Mouse (Mus musculus) A20 (cell line): ENCODE measurements around the gene Bbs9.
A peak's percentile ranks its signal among the peaks of the same experiment; 100 is the strongest.

Experiments
- DNase-seq: peaks from one replicate; pipeline ENCODE4 v3.0.0-alpha.2; 2011; ENCODE audit warnings: low read depth, low spot score

The Bbs9 gene

DNA sequence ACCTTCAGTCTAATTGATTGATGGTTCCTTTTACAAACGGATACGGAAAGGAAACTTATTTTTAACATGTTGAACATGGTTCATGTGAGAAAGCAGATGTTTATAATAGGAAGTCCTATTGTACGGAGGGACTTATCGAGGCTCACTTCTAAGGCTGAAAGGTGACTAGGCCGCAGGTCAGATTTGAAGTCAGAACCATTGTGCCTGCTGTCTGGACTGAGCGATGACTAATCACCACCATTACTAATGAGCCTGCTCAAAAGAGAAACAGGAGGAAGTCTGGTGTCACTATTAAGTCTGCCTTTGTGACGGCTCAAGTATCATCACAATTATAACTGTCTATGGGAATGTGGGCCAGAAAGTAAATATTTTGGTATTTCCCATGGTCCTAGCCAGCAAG, 325.2 kb downstream of the Bbs9 start:
- DNase-seq: no peak

DNA sequence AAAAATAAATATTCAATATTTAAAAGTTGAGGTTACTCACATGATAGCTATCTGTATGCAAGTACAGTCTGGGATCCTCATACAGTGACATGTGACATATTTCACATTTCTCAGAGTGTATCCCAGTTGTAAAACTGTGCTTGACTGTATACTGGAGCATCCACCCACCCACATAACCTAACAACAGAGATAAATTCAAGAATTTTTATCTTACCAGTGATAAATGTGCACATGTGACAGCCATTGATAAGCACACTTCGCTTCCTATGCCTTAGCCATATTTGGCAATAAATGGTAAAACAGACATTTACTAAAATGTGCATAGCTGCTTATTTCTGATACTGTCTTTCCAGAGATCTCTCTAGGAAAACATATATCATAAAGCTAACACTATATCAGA, 330.5 kb downstream of the Bbs9 start:
- no peak for DNase-seq

DNA sequence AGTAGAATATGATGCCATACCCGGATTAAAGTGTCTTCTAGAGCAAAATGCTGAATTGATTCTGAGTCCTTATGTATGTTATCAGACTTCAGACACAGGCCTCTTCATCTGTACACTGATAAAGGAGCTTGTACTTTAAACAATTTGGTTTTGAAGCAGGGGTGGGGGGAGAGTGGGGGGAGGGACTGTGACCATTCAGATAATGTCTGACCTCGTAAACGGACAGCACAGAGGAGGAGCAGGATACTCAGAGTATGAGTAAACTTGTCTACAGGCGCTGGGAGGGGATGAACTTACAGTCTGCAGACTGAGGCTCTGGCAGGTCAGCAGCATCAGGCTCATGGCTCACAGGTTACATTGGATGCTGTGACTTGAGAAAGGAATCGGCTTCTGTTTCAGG, 331.0 kb downstream of the Bbs9 start:
- no peak for DNase-seq

DNA sequence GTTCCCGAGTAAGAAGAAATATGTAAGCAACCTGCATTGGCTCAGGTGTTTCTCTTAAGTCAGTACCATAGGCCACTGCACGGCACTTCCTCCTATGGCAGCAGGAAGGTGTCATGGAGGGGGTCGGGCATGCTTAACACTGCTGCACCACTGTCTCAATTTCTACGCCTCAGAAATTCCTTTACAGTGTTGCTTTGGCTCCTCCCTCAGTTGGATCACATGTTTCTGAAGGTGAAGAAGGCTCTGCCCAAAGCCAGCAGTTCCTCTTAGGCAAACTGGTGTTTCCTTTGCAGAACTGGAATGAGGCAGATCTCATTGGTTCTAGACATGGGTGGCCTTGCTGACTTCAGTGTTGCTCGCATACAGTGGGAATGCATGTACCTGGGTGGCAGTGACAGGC, 332.2 kb downstream of the Bbs9 start:
- no peak for DNase-seq

DNA sequence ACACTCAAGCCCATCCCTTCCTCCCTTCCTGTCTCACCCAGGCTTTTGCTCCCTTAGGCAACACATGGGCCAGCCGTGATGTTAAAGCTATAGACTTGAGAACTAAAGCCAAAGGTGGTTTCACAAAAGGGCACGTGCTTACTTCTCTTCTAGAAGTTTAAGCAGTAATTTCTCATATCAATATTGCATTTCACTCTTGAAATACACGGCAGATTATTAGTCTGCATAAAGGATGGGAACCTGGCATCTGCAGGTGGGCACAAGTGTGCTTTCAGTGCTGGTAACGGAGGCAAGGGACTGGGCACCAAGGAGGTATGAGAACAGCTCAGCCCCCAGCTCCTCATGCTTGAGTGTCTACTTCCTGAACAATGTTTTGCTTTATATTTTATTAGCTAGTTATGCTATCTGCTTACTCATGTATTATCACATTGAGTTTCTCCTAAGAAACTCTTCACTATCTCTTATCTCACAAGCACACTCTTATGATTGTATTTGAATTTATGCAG, 334.2 kb downstream of the Bbs9 start:
- no peak for DNase-seq

DNA sequence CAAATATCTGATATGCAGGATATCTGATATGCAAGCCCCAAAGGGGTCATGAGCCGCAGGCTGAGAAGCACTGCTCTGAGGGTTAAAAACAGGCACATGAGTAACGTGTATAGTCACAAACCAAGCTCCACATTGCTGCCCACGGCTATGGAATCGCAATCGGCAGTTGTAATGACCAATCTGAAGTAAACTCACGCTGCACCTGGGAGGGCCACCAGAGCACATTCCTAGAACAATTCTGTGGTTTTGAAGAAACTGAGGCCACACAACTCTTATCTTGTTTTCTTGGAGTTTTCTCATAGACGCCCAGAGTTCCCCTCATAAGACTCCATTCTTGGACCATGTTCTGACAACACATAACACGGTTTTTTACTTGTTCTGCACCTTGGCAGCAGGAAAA, 334.9 kb downstream of the Bbs9 start:
- no peak for DNase-seq

DNA sequence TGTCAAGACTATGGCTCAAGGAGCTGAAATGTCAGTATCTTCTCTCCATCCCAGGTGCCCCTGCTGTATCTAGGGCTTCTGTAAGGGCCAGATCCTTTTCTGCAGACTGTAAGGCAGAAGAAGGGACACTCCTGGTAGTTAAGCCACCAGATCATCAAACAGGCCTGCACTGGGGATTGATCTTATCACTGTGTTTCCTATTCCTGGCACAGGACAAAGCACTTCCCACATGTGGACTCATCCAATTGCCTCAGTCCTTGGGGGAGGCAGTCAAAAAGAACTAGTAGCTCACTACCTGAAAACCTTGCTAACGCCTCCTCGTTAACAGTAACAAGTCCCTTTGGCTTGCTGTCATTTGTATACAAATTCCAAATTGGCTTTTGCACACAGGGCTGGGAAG, 336.4 kb downstream of the Bbs9 start:
- DNase-seq: no peak

DNA sequence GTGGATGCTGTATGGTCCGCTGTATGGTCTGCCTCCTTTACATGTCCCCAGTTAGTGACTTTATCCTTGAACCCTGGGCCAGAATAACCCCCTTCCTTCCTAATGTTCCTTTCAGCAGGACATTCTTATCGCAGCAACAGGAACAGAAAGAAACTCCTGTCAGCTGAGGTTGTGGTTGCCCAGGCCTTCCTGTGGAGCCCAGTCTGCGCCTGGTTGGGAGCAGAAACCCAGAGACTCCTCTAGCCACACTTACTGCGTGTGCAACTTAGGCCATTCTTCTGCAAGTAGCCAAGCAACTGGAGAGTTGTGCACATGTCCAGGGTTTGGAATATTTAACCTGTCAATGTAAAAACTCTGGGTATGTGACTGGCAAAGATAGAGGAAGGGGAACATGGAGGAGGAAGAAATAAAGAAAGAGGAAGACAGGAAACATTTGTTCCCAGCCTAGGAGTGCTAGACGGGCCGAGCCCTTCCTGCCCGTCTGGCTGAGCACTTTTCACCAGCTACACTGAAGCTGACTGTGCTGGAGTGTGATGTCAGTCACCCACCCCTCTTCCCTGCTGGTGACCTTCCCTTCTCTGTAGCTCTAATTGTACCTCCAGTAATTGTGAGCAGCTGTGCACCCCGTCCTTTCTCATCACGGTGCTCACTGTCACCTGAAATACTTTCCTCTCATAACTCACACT, 339.0 kb downstream of the Bbs9 start:
- no peak for DNase-seq

DNA sequence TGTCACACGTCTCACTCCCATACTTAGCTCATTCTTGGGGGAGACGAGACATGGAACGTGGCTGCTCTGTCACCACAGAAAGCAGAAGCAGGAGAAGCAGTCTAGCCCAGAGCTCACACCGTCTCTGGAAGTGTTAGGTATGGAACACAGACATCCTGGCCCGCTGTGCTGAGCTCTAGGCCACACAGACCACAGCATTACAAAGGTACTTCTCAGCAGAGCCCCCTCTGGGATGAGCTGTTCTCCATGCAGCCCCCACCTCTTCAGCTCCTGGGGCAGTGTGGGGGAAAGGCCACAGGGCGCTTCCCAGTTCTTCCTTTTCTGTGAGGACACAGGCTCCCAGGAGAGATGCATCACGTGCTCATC, 339.6 kb downstream of the Bbs9 start:
- no peak for DNase-seq

DNA sequence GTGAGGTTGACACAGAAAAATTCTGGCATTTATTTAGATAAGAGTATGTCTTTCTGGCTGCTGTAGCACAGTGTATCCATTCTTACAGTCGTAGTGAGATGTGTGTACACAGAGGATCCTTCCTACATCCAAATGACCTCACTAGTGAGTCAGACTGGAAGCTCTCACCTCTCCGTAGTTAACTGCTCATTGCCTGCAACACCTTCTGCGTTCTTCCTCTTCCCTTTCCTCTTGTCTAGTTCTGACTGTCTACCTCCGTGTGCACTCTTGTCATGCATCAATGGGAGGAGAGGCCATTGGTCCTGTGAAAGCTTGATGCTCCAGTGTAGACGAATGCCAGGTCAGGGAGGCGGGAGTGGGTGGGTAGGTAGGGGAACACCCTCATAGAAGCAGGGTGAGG, 344.0 kb downstream of the Bbs9 start:
- DNase-seq: peak; percentile 15

DNA sequence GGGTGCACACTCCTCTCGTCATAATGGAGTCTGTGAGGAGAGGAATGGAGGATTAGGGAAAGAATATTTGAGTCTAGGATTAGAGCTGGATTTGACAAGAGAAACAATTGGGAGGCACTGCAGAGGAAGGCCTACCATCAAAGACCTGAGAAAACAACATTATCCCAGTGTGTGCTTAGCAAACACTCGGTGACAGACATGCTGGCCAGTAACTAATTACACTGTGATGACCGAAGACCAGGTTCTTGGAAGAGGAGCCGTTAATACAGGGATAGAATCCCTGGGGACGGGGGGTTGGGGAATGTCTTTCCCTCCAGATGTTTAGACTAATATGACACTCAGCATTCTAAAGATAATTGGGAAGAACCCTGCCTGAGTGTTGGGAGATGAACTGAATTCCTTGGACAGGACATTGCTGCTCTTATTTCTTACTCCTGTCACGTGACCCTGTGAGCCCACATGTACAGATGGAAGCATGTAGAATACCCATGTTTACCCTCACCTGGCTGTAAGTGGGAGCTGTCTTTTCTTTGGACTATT, 345.2 kb downstream of the Bbs9 start:
- no peak for DNase-seq

DNA sequence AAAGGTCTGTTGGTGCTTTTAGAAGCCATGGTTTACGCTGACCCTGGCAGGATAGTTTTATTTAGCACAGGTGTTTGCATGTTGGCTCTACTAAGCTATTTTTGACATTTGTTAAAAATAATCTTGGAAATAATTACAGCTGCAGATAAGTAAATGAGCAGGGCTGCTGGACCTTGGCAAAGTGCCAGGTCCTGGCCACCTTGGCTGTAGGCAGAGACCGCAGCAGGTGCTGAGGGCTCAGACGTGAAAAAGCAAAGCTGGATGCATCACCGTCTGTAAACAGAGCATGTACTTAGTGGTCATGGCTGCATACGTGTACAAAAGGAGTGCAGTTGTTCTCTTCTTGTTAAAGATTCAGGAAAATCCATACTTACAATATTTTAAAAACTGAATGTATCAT, 347.3 kb downstream of the Bbs9 start:
- DNase-seq: peak; percentile 44

DNA sequence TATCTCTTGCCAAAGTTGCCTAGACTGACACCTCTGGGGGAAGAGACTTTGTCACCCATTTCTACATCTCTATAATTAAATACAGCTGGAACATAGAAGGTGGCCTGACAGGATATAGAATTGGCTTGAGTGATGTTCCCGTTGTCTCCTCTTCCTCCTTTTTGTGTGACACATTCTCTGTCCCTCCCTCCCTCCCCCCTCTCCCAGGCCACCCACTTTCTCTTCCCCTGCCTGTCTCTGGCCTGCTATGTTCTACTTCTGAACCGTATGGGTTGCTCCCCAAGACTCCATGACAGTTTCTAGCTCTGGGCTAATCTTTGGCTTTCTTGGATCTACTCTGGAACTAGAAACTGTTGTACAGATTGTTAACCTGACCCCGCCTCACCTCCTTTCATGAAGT, 348.3 kb downstream of the Bbs9 start:
- no peak for DNase-seq

DNA sequence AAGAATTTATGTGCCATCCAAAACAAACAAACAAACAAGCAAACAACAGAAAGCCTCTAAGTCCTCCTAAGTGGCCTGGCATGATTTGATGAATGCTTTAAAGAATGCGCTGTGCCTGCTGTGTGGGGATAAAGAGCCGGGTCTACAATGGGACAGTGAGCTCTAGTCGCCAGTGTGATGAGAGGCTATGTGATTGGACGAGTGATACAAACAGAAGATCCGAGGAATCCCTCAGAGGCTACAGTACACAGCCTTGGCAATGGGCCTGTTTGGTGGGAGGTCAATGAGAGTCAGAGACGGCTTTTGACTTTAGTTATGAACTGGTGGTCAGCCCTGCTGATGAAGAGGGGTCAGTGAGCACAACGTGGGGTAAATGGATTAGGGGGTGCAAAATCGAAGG, 349.4 kb downstream of the Bbs9 start:
- DNase-seq: no peak

DNA sequence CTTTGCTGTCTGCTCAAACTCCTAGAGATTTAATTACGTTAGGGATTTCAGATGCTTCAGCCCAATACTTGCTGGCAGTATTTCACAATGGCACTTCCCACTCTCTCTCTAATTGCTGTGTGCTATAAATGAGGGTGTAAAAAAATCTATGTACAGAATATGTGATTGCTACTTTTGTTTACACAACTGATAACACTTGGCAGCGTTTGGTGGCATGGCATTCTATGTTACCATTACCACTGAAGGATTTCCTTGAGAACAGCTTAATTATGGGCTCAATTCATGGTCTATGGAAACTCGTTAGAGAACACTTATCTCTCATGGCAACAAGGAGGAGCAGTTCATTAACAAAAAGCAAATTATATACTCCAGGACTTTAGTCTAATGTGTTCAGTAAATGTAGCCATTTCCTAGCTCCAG, 351.1 kb downstream of the Bbs9 start:
- DNase-seq: no peak

DNA sequence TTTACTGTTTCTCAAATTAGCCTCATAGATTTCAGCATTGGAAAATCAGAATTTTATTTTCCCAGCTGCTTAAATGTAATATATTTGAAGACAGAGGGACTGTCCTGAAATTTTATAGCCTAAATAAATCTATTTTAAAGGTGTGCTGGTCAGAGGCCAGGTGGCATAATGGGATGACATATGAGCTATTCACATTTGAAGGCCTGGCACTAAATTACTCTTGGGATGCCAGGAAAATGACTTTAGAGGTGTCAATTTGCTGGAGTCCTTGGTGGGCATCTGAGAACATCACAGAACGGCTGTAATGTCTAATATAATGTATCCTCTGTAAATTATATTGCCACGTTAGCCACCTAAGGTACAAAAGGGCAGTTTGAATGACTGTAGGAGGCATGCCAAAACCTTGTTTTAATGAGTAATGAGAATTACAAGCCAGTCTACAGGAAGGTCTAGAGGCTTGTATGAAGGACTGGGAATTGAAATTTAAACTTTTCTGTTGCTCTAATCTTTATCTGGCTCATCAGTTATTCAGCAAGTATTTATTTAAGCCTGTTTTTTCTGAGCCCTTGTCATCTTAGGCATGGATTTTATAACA, 351.8 kb downstream of the Bbs9 start:
- DNase-seq: no peak

DNA sequence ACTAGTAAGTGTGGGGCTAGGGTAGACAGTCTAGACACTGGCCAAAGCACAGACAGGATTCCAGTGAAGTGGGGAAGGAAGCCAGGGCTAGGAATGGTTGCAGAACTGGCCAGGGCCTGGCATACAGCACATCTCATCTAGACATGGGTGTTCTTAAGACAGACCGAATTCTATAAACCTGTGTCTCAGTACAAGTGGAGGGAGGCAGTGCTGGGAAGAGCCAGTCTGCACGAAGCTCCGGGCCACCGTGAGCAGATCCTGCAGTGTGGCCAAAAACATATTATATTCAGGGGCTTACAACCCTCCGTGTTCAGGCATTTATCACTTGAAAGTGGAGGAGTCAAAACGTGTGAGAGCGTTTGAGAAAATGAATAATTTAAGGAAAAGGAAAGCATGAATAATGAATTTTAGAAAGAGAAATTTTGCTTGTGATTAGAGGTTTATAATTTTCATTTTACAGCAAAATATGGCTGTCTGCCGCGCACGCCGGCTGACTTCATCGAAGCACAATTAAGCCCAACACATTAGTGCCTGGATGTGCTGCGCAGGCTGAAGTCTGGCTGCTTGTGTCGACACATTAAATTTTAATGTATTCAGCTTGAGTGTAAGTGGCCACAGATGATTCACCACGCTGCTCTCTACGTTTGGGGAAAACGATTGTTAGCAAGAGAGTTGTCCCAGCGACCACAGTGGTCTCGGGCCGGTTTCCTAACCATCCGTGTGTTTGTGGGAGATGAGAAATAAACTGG, 353.9 kb downstream of the Bbs9 start:
- DNase-seq: no peak

DNA sequence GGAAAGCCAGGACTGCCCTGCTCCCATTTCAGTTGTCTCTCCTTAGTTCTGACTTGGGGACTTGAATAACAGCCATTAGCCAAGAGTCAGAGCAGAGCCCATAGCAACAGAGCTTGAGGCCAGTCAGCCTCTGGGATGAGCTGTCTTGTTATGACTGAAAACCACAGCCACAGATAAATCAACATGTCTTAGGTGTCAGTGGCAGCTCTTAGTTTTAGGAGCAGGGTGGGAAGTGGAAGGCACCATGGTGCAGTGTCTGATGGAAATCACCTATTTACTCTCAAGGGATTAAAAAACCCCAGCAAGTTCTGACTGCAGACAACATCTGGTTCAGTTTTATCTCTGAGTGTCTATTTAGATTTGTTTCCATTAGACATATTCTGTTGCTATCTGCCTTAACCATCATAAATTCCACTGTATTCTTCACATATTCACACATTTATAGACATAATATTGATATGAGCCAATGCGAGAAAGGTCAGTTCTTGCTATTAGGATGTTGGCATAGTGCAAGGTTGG, 359.5 kb downstream of the Bbs9 start:
- DNase-seq: peak; percentile 9

DNA sequence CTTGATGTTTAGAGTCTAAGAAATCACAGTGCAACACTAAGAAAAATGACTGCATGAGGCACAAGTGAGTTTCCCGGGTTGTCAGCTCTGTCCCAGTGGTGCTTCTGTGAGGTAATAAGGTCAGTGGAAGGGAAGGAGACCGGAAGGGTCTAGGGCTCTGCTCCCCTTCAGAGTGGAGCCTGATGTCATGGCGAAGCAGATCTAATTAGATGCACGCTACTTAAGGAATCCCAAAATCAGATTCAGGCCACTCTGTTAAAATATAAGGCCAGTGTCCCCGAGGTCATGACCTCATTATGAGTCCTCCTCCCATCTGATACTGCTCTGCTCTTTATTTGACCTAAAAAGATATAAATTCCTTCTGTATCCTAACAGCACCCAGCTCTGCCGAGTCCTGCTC, 361.5 kb downstream of the Bbs9 start:
- DNase-seq: no peak

DNA sequence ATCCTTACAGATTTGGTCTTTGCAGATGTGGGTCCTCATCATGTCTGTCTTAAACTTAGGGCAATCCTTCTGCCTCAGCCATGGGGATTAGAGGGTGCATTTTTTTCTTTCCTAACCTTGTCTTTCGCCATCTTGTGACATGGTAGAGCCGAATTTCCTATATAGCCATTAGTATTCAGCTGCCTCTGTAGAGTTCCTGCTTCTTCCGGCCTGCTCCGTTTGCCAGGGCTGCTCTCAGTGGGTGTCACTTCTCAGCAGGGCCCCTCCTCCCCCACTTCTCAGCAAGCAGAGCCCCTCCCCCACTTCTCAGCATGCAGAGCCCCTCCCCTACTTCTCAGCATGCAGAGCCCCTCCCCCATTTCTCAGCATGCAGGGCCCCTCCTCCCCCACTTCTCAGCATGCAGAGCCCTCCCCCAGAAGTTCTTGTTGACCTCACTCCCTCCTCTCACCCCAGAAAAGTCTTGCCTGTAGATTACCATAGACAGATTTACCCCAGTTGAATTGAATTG, 362.2 kb downstream of the Bbs9 start:
- no peak for DNase-seq

DNA sequence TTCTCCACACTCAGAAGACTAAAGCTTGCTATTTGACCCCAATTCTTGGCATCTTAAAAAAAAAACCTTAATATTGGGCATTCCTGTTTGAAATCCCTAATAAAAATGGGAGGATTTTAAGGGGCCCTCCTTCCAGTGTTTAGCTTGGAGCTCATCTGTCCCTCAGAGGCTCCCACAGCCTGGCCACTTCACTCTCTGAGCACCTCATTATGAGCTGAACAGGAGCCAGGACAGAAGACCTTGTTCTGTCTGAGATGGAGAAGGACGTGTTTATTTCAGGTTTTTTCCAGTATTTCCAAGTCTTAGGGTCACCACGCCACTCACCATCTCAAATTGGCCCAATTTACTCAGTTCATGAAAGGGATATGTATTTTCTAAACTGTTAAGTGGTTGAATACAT, 370.5 kb downstream of the Bbs9 start:
- DNase-seq: no peak

DNA sequence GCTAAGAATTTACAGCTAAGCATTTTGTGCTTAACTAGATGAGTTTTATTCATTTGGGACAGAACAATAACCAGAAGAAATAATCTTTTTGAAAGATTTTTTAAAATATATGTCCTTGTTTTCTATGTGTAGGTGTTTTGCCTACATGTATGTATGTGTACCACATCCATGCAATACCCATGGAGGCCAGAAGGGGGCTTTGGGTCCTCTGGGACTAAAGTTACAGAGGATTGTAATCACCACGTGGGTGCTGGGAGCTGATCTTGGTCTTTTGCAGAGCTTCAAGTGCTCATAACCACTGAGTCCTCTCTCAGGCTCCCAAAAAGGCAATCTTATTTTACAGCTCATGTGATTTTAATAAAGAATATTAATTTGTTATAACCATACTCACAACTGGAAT, 371.3 kb downstream of the Bbs9 start:
- no peak for DNase-seq
